Mouse (Mus musculus) heart, embryonic 10.5 days (tissue): ENCODE data around the gene Gm49333. TPM values are rescaled to one million over a fixed set of nuclear protein-coding genes. Genes with fewer than 3 reads are reported as not detected.

Experiments
- DNase-seq: peaks from one replicate; pipeline ENCODE4 v3.0.0-alpha.2; 2017; ENCODE audit warnings: low spot score
- H3K27ac ChIP-seq: fragments of 300-500 bp; sonication (generic); 2 replicates; pipeline ENCODE4 v1.5.1; 2016; ENCODE audit warnings: mild to moderate bottlenecking
- H3K27me3 ChIP-seq: fragments of 300-500 bp; sonication (generic); 2 replicates; pipeline ENCODE4 v1.6.1; 2016; ENCODE audit warnings: mild to moderate bottlenecking; ENCODE audit not compliant: poor library complexity, insufficient read depth, severe bottlenecking
- H3K36me3 ChIP-seq: fragments of 300-500 bp; sonication (generic); 2 replicates; pipeline ENCODE4 v1.6.1; 2016; ENCODE audit warnings: mild to moderate bottlenecking, moderate library complexity
- H3K4me1 ChIP-seq: fragments of 300-500 bp; sonication (generic); 2 replicates; pipeline ENCODE4 v1.6.1; 2016; ENCODE audit warnings: mild to moderate bottlenecking
- H3K4me3 ChIP-seq: fragments of 300-500 bp; sonication (generic); 2 replicates; pipeline ENCODE4 v1.5.1; 2016; ENCODE audit warnings: mild to moderate bottlenecking, moderate library complexity
- H3K9me3 ChIP-seq: fragments of 300-500 bp; sonication (generic); 2 replicates; pipeline ENCODE4 v1.6.1; 2016; ENCODE audit warnings: mild to moderate bottlenecking, moderate library complexity
- WGBS: fragments of 180-500 bp; shearing (Covaris S2); methylation state at CpG from one replicate; pipeline ENCODE4 v1.1.7; 2016; 5-methylcytosine and 5-hydroxymethylcytosine counted together
- polyA plus RNA-seq: library from polyadenylated mRNA; unstranded; fragments of >200 nt; fragmentation: Nextera tagmentation; extraction: Ambion mirVana; gene quantifications from 2 replicates; pipeline ENCODE4 v1.2.1, GENCODE M21; 2016

The Gm49333 gene
- not detected in 2 replicates for polyA plus RNA-seq

- DNase-seq, result peak; percentile 97
- WGBS, result 2% methylated on average over 41 of the region's 41 CpGs
- Histone ChIP-seq H3K36me3 (peaks cover 25% of the 10 kb centered on the region), H3K27ac (peak within 1 kb of the TSS; percentile 95), H3K27me3 (no peaks in the 10 kb centered on the region), H3K9me3 (no peaks in the 10 kb centered on the region), H3K4me3 (peak within 1 kb of the TSS; percentile 96), H3K4me1 (peaks cover 21% of the 10 kb centered on the region)
These were observed at the start of gene Gm49333, which contains the start of the genes Eef1akmt4 and Alg3 for GRCm38 (mm10) chr16:20611357-20612227. Gm49333 (plus strand) TSS chr16:20611610. Eef1akmt4 (plus strand) TSS chr16:20611593. Alg3 (minus strand) TSS chr16:20611735.

- Histone ChIP-seq H3K27ac (no peak overlapping the region), H3K27me3 (no peaks in the 10 kb centered on the region), H3K36me3 (peaks cover 33% of the 10 kb centered on the region), H3K4me1 (no peaks in the 10 kb centered on the region), H3K9me3 (no peaks in the 10 kb centered on the region), H3K4me3 (no peak overlapping the region)
- 61% methylated on average over 1 of the region's 1 CpGs for WGBS
- DNase-seq, result no peak
These were observed 46.3 kb upstream of the Gm49333 start for GRCm38 (mm10) chr16:20565075-20565474.

- Histone ChIP-seq H3K4me3 (peak within 1 kb of the TSS; percentile 69), H3K27ac (no peak within 1 kb of the TSS; the same call in 1 of the 2 replicates), H3K36me3 (no peaks in the 10 kb centered on the region), H3K9me3 (no peaks in the 10 kb centered on the region), H3K27me3 (peaks cover 69% of the 10 kb centered on the region), H3K4me1 (peaks cover 24% of the 10 kb centered on the region)
- WGBS, result under 1% methylated on average over 24 of the region's 24 CpGs
- no peak for DNase-seq
These were observed 22.0 kb upstream of the Gm49333 start, which contains the start of gene Vwa5b2 for GRCm38 (mm10) chr16:20589366-20589938. Vwa5b2 (plus strand) TSS chr16:20589471.

- WGBS, result under 1% methylated on average over 39 of the region's 39 CpGs
- Histone ChIP-seq H3K4me1 (peaks cover 24% of the 10 kb centered on the region), H3K27ac (no peak overlapping the region; the same call in 1 of the 2 replicates), H3K4me3 (peak overlapping the region; percentile 69), H3K9me3 (no peaks in the 10 kb centered on the region), H3K36me3 (no peaks in the 10 kb centered on the region), H3K27me3 (peaks cover 73% of the 10 kb centered on the region)
- no peak for DNase-seq
These were observed 21.3 kb upstream of the Gm49333 start for GRCm38 (mm10) chr16:20589939-20590679.

GRCm38 (mm10) chr16:20590680-20591038 is 20.8 kb upstream of the Gm49333 start:
- Histone ChIP-seq H3K36me3 (no peaks in the 10 kb centered on the region), H3K27me3 (peaks cover 73% of the 10 kb centered on the region), H3K9me3 (no peaks in the 10 kb centered on the region), H3K4me3 (peak overlapping the region; percentile 69), H3K27ac (no peak overlapping the region), H3K4me1 (peaks cover 24% of the 10 kb centered on the region)
- 2% methylated on average over 17 of the region's 17 CpGs for WGBS
- no peak for DNase-seq

- Histone ChIP-seq H3K9me3 (no peaks in the 10 kb centered on the region), H3K27ac (no peak overlapping the region), H3K36me3 (no peaks in the 10 kb centered on the region), H3K4me1 (peaks cover 24% of the 10 kb centered on the region), H3K27me3 (peaks cover 73% of the 10 kb centered on the region), H3K4me3 (peak overlapping the region; percentile 69)
- 5% methylated on average over 48 of the region's 48 CpGs for WGBS
- no peak for DNase-seq
These were observed 20.2 kb upstream of the Gm49333 start for GRCm38 (mm10) chr16:20591076-20591705.

- no peaks in the 10 kb centered on the region for H3K36me3 ChIP-seq
- H3K27me3 ChIP-seq, result peaks cover 53% of the 10 kb centered on the region
- H3K9me3 ChIP-seq, result no peaks in the 10 kb centered on the region
- no peak overlapping the region for H3K4me3 ChIP-seq
- no peak for DNase-seq
- WGBS, result 70% methylated on average over 7 of the region's 7 CpGs
- H3K4me1 ChIP-seq, result peaks cover 13% of the 10 kb centered on the region
- H3K27ac ChIP-seq, result no peak overlapping the region
These were observed 16.2 kb upstream of the Gm49333 start for GRCm38 (mm10) chr16:20595060-20595673.

- Histone ChIP-seq H3K9me3 (no peaks in the 10 kb centered on the region), H3K4me1 (peaks cover 7% of the 10 kb centered on the region), H3K27me3 (peaks cover 47% of the 10 kb centered on the region), H3K4me3 (no peak overlapping the region), H3K27ac (no peak overlapping the region), H3K36me3 (no peaks in the 10 kb centered on the region)
- no peak for DNase-seq
- WGBS, result 80% methylated on average over 4 of the region's 4 CpGs
These were observed 15.7 kb upstream of the Gm49333 start for GRCm38 (mm10) chr16:20595737-20596136.

GRCm38 (mm10) chr16:20596687-20597441 is 14.5 kb upstream of the Gm49333 start:
- no peak for DNase-seq
- H3K36me3 ChIP-seq, result no peaks in the 10 kb centered on the region
- H3K27ac ChIP-seq, result no peak overlapping the region
- no peaks in the 10 kb centered on the region for H3K9me3 ChIP-seq
- H3K4me1 ChIP-seq, result no peaks in the 10 kb centered on the region
- WGBS, result 61% methylated on average over 7 of the region's 7 CpGs
- H3K27me3 ChIP-seq, result peaks cover 36% of the 10 kb centered on the region
- H3K4me3 ChIP-seq, result no peak overlapping the region

GRCm38 (mm10) chr16:20600511-20600910 is 10.9 kb upstream of the Gm49333 start:
- no peak for DNase-seq
- Histone ChIP-seq H3K4me3 (no peak overlapping the region), H3K9me3 (no peaks in the 10 kb centered on the region), H3K4me1 (no peaks in the 10 kb centered on the region), H3K27ac (no peak overlapping the region), H3K27me3 (peaks cover 6% of the 10 kb centered on the region; the same call in 1 of the 2 replicates), H3K36me3 (peaks cover 16% of the 10 kb centered on the region)
- WGBS, result 69% methylated on average over 5 of the region's 5 CpGs

GRCm38 (mm10) chr16:20604705-20605104 is 6.7 kb upstream of the Gm49333 start:
- no peak overlapping the region for H3K27ac ChIP-seq
- peaks cover 49% of the 10 kb centered on the region for H3K36me3 ChIP-seq
- no peaks in the 10 kb centered on the region for H3K27me3 ChIP-seq
- peaks cover 10% of the 10 kb centered on the region; the same call in 1 of the 2 replicates for H3K4me1 ChIP-seq
- no peaks in the 10 kb centered on the region for H3K9me3 ChIP-seq
- DNase-seq, result no peak
- WGBS, result 81% methylated on average over 9 of the region's 9 CpGs
- no peak overlapping the region for H3K4me3 ChIP-seq
